Mouse (Mus musculus) lung, postnatal 0 days (tissue): Measurements from ENCODE around the gene Acadvl.

Experiments used
- CTCF ChIP-seq: IDR thresholded peaks from 2 replicates; pipeline ENCODE4 v1.5.1; 2016; ENCODE audit warnings: antibody characterized with exemption, mild to moderate bottlenecking
- EP300 ChIP-seq: IDR thresholded peaks from 2 replicates; pipeline ENCODE4 v1.6.1; 2016; ENCODE audit warnings: antibody characterized with exemption, mild to moderate bottlenecking, control low read depth

GRCm38 (mm10) chr11:70042309-70043085, 27.3 kb upstream of the Acadvl start:
- TF ChIP-seq CTCF, result no peak
- no peak for TF ChIP-seq EP300
